Mouse (Mus musculus): ENCODE data around the gene Pklr.
A peak's percentile ranks its signal among the peaks of the same experiment; 100 is the strongest.

DNA sequence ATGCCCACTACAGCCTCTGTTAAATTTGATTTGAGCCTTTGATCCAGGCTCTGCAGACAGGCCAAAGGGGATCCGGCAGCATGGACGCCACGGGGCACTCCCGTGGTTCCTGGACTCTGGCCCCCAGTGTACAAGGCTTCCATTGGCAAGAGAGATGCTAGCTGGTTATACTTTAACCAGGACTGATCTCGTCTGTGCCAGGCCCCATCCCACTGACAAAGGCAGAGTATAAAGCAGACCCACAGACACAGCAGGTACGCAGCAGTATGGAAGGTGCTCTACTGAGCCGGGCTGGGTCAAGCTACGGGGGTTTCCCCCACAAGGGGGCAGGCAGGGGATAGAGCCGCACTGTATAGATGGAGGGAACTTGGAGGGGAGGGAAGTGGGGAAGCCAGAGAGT is 423 bp downstream of the Pklr start:
- TF ChIP-seq CTCF (IDR thresholded peaks at IDR 0.05; ENCODE audit: low read depth) (peak; percentile 53), EP300 (optimal IDR thresholded peaks at IDR 0.05) (no peak)

Data from stomach, postnatal 0 days (tissue).